In the genomic region with DNA sequence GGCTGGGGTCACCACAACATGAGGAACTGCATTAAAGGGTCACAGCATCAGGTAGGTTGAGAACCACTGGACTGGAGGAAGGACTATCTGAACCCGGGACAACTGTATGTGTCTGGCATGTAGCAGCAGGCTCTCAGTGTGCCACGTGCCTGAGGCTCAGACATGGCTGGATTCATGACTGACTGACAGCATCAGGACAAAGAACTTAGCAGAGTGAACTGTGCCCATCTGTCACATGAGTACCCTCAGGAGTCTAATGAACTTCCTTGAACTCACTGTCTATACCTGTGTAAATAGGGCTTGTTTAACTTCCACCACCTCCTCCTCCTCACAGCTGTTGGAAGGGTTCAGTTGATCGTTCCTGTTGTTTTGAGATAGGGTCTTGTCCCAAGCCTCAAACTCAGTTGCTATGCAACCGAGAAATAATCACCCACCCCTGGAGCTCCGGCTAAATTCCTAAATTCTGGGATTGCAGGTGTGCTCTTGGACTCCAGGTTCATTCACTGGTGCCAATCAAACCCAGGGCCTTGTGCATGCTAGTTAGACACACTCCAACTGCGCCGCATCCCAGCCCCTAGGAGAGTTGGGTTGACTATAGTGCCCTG, we compare ENCODE assay signal across 14 mouse cellular contexts.
"Had no signal": no experiment of that assay in that cellular context is flagged by ENCODE, and none has a peak within 500 bp of the region (broad histone marks: within the 10 kb centered on the region; RNA-seq: fewer than 3 reads in every experiment).

No protein-coding gene starts in this region.

- H3K36me3 ChIP-seq: limb, embryonic 13.5 days; midbrain, embryonic 13.5 days had no signal

- H3K4me1 ChIP-seq: limb, embryonic 13.5 days; midbrain, embryonic 13.5 days had no signal

- H3K9ac ChIP-seq: limb, embryonic 13.5 days; liver, embryonic 14.5 days; midbrain, embryonic 13.5 days had no signal

- H3K4me3 ChIP-seq: limb, embryonic 13.5 days; midbrain, embryonic 13.5 days had no signal

- H3K27me3 ChIP-seq: limb, embryonic 13.5 days; midbrain, embryonic 13.5 days had no signal

- H3K9me3 ChIP-seq: limb, embryonic 13.5 days; midbrain, embryonic 13.5 days had no signal

- H3K4me2 ChIP-seq: limb, embryonic 13.5 days; midbrain, embryonic 13.5 days had no signal

- H3K27ac ChIP-seq: limb, embryonic 13.5 days; liver, embryonic 14.5 days; macrophage; midbrain, embryonic 13.5 days had no signal

- DNase-seq: kidney, adult 8-10 months; kidney, postnatal 36 days; layer of hippocampus, adult 9-11 months; layer of hippocampus, postnatal 36 days; lung, adult 2 months; lung, postnatal 10 days; right cerebral cortex, adult 18-20 months; right cerebral cortex, postnatal 25 days; thymus, adult 2 months; thymus, postnatal 25 days had no signal

- ATAC-seq: midbrain, embryonic 13.5 days had no signal
